Mouse (Mus musculus): ENCODE results near the gene Fam72a.

Fam72a gene

DNA sequence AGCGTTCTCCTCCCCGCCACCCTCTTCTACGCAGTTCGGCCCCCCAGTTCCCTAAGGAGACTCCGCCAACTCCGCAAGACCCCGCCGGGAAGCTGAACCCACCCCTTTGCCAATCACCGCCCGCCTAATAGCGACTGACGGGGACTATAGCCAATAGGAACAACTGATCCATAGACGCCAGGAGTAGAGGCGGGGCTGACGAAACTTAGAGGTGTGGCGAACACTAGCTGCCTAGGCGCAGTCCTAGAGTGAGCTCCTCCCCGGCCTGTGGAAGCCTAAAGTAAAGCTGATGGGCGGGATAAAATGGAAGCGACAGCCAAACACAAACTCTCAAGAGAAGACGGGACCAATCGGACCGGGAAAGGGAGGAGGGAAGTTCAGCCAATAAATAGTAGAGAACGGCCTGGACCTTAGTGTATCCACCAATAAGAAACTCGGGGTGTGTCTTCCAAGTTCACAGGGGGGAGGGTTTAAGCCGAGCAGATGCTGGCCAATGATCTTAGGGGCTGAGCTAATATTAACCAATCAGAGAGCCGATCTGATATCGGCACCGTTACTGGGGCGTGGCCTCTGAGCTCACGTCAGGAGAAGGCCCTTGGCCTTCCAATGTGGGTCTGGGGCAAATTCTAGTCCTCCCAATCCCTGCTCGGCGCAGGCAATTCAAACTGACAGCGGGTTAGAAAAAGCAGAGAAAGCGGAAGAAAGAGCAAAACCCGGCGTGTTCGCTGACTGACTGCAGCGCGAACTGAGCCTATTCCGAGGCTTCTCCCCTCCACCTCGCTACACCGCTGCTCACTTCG is at the start of gene Fam72a, which contains the start of gene Srgap2:
Gene Fam72a (plus strand): TSS at position 623 of the 800 bp plus-strand sequence.
Gene Srgap2 (minus strand): TSS at position 72 of the 800 bp plus-strand sequence.
- in situ Hi-C loops (cut with MboI): no loop called here

DNA sequence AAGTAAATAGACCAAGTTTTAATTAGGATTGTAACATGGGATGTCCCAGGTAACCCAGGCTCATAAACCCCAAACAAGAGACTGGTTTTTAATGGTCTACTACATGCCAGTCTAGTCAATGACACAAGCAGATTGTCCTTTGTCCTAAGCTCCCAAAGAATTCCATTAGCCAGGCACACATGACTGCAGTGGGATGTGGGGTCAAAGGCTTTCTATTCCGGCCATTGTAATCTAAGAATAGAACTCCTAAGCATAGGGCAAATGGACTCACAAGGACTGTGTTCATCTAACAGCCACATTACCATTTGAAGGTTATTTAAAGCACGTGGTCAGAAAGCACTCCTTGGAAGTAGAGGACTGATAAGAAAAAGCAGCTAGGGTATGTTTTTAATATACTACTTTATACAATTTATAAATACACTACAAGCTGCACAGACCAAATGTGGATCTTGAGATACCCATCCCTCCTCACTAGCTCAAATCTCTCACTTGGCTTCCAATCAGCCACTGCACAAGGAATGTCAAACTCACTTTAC is 48.9 kb upstream of the Fam72a start:
- in situ Hi-C loops (cut with MboI): no loop called here

DNA sequence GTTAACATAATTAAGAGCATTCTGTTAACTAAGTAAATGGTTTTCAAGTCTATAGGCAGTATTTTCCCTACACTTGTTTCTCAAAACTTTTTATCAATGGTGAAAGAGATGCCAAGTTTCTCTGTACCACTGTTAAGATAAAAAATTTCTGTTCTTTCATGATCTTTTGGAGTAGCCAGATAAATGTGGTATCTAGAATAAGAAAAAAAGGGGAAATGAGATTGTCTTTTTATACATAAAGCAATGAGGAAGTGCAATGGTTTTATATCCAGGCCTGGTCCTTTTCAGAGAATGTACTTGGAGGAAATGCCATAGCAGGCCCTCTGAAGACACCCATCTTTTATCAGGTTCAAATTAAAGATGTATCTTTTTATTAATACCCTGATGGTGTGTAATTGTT is 46.3 kb upstream of the Fam72a start:
- in situ Hi-C loops (cut with MboI): no loop called here

DNA sequence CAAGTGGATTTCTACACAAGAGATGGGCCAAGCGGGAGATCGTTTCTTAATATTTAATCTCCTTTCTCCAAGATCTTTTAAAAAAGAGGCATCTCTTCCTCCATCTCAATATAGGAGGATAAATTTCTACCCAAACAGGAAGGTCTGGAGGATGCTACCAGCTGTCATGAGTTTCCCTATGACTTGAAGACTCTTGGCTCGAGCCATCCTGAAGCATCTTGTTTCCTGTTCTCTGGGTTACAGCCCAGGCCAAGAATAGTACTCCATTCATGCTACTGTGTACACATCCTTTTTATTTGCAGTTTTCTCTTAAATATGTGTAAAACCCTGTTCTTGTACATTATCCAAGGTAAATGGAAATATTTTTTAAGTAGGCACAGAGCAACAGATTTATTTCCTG is 45.5 kb upstream of the Fam72a start:
- in situ Hi-C loops (cut with MboI): no loop called here

DNA sequence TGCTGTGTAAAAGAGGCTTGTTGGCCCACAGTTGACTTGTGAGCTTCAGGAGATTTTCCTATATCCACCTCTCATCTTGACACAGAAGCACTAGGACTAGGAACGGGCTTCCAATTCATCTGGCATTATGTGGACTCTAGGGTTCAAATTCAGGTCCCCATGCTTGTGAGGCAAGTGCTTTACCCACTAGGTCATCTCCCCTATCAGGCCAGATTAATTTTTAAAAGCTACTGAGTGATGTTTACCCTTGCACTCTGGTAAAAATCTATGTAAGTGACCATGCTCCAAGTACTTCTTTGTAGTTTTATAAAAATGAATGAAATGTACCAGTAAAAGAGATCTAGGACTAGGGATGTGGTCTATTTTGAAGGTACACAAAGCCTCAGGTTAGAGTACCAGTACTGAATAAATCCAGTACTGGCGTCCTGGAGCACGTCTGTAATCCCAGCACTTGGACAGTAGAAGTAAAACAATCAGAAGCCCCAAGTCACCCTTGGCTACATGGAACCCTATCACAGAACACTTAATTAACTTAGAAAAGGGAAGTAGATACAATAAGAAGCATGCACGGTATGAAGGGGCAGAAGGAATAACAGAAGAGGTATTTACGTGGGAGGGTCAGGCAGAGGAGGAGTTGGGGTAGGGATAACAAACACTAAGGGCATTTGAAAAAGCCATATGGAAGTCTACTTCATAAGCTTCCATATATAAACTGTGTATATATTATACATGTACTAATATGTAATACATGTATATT is 41.4 kb upstream of the Fam72a start:
- in situ Hi-C loops (cut with MboI): no loop called here

DNA sequence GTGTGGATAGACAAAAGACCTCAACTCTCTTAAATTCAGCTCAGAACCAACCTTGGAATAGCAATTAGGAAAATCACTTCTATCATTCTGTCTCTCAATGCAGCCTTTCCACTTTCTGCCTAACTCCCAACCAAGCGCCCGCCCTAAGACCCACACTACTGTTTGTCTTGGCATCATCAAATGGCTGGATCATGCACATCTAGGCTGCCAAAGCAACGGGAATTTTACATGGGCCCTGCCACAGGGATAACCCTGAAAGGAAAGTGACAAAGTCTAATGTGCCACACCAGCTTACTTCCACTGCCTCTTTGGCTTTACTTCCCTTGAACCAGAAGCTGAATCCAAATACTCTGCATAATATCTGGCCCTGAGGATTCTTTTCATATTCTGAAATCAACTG is 38.4 kb upstream of the Fam72a start:
- in situ Hi-C loops (cut with MboI): no loop called here

DNA sequence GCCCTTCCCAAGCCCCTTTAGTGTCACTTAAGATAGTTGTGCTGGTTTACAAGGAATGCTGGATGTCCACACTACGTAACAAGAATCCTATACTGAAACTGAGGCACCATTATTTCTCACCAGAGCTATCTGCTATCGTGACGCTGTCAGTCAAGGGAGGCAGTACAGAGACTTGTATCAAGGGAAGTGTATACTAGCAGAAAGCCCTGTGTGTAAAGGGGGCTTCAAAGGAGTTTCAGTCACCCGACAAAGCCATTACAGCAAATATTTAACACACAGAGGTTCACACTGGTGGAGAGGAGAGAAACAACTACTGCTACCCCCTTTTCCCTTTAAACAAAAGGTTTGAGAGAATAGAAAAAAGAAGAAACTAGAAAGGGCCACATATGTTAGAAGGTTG is 36.1 kb upstream of the Fam72a start:
- in situ Hi-C loops (cut with MboI): no loop called here

DNA sequence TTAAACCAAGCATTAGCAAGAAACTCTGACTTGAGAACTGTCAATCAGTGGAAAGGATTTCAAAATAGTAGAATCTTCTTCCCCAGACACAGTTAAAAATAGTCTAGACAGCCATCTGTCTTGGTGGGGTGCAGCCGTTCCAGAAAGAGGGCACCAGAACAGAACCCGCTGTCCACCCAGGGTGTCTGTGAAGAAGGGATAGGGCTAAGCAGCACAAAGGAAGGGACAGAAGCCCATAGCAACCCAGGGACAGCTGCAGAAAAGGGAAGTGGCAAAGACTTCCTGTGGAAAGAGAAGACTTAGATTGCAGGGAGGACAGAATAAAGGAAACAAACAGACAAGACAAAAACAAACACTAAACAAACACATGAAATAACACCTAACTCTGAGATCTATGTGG is 35.3 kb upstream of the Fam72a start:
- in situ Hi-C loops (cut with MboI): no loop called here

DNA sequence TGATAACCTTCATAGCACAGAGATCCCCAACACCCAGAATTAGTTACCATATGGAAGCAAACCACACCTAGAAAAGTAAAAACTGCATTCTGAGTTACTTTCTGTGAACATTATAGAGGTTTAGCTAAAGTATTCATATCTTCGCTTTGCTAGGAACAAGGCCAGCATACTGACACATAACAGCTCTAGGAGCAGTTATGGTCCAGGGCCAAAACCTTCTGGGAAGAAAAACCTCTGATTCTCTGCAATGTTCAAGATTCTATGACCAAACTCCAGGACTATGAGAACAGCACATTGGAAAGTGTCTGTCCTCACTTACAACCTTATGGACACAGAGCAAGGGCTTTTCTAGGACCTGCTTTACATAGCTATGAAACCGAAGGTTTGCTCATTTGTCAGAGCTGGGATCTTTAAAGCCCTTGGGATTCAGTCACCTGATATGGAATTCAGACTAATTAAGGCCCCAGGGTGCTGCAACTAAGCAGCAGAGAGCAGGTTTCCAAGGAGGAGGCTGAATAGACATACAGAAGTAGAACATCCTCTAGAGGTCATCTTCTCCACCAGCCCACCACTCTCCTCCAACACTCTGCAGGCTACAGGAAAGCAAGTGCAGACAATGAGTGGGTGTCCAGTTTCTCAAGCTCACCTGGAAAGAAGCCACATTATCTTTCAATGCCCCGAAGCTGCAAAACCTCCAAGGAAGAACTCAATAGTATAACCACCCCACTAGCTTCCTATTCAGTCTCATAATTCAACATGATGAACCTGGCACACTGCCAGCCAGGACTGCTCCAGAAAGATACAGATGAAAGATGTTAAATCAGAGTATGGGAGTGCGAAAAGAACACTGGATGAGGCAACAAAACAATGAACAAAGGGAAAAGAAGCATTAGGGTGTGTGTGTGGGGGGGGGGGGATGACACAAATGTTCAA is 33.5 kb upstream of the Fam72a start:
- in situ Hi-C loops (cut with MboI): no loop called here

DNA sequence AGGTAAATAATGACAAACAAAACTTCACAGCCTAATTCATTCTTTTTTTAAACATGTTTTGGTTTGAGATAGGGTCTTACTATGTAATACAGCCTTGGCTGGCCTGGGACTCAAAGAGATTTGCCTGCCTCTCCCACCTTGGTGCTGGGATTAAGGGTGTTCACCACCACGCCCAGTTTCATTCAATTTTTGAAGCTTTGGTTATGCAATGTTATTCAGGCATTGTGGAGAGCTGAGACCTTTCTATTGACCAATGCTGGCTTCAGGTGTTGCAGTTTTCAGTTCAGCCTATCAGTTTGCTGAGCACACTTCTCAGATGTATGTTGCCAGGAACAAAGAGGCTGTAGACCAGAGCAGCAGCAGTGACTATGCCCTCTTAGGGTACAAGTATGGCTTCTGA is 29.5 kb upstream of the Fam72a start:
- in situ Hi-C loops (cut with MboI): no loop called here

DNA sequence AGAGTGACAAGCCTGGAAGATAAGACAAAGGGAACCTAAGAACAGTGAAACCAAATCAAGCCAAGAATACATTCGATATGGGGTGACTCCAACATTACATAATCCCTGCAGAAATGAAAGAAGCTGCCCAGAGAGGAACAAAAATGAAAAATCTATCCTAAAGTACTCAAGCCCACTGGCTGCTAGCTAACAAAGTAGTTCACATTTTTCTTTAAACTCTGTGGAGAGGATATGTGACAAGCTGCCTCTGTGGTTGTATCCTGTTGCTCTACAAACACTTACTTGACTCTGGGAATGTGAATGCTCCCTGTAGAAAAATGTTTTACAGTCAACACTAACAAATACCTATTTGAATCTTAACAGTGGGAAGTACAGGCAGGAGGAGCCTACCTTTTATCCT is 26.0 kb upstream of the Fam72a start:
- in situ Hi-C loops (cut with MboI): no loop called here

DNA sequence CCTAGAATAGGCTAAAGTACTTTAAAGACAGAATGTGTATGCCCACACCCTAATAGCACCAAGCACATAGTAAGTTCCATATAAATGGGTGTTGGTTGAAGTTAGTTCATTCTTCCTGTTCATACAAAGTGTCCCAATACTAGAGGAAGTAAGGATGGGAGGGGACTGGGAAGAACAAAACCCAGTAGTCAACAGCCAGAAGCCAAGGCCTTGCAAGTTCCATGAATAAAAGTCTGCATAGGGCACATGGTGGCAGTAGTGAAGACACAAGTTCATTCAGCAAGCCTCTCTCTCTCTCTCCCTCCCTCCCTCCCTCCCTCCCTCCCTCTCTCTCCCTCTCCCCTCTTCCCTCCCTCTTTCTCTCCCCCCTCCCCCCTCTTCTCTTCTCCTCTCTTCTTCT is 16.6 kb upstream of the Fam72a start:
- in situ Hi-C loops (cut with MboI): no loop called here

DNA sequence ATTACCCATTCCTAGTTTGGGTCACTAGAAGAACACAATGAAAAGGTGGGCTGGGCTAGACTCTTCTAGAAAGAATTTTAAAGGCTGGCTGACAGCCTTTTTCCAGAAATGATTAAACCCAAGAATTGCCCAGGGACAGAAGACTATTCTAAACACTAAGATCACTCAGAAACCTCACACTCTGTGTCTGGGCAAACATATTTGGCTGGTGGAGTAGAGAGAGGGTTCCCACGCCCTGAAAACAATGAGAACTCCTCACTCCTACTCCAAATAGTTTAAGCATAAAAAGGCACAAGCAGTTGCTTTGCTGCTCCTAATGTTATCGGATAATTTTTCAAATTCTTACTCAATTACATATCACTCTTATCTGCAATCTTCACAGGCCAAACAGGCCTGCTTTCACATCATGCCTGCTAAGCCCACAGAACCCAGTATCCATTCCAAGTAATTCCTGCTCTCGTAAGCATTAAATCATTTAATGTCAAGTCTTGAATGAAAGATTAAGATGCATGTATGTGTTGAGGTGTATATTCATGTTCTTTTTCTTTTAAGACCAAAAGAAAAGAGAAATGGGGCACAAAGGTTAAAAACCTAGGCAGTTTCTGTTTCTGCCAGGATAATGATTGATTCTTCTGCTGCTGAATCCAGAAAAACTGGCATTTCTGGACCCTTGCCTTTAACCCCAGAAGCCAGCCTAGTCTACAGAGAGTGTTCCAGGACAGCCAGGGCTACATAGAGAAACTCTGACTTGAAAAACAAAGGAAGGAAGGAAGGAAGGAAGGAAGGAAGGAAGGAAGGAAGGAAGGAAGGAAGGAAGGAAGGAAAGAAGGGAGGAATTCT is 15.8 kb upstream of the Fam72a start:
- in situ Hi-C loops (cut with MboI): no loop called here

DNA sequence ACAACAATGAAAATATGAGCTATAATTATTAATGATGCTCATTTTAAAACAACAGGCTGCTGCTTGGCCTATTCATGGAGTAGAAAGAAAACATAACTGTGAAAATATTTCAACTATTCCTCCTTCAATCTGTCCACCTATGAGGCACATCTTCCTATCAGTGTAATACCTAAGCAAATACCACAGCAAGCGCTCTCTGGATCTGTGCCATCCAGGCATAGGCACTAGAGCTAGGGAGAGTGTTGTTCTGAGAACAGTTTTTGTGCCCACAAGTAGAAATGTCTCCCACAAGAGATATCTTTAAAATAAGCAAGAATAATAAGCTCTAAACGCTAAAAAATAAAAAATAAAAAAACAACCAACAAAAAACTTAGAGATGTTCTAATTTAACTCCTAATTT is 14.6 kb upstream of the Fam72a start:
- in situ Hi-C loops (cut with MboI): no loop called here

DNA sequence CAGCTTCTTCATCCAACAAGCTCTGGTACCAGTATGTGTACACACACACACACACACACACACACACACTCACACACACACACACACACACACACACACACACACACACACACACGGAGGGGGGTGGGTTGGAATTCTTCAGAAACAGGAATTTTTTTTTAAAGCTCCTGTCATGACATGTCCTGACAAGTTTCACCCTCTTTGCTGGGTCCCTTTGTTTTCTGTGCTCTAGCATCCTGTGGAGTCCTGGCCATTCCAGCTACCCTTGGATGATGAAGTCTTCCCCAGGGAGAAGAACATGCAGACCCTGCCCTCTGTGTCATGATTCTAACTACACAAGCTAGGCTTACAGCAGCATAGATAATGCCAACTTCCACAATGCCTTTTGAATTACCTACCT is 13.5 kb upstream of the Fam72a start:
- in situ Hi-C loops (cut with MboI): no loop called here

DNA sequence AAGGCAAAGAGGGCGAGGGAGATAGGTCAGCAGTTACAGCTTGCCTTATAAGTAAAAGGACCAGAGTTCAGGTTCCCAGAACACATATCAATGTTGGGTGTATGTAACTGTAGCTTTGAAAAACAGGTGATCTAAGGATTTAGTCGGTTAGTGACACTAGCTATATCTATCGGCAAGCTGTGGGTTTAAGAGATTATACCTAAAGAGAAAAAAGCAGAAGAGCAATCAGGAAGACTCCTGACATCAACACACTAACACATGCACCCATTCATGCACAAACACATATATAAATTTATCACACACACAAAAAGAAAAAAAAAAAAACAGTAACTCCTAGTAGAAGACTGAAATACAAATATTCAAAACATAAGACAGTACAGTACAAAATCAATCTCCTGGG is 11.1 kb upstream of the Fam72a start:
- in situ Hi-C loops (cut with MboI): no loop called here

DNA sequence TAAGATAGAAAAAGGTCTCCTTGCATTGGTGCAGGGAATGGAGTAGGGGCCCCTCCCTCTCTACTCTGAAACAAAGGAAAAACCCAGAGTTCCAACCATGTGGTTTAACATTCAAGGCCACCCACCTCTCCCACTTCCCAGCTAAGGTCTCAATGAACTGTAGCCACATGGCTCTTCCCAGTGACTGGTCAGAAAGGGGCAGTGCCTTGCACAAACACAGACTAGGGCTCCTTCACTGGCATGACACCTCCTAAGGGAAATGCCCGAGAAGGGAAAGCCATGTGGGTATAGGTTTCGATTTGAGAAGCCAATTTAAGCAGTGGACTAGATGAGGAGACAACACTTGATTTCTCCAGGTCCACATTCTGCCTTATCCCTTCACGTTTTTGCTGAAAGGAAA is 3.9 kb upstream of the Fam72a start:
- in situ Hi-C loops (cut with MboI): no loop called here

DNA sequence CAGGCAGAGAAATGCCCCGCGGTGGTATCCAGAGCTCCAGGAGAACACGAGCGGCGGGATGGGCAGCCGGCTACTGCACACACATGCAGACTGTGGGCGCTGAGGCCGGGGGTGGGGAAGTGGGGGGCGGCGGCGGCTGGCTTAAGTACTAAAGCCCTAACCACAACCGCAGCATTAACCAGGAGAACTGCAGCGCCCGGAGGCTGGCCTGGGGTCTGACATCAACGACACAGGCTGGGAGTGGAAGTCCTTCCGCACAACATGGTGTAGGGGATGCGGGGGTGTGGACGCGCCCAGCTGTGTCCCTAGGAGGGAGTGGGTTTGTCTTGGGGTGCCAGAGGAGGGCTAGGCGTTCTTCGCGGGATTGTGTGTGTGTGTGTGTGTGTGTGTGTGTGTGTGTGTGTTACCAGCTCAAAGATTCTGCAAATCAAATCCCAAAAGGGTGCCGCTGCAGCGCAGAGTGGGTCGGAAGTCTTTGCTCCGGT is 2.6 kb upstream of the Fam72a start:
- in situ Hi-C loops (cut with MboI): no loop called here

DNA sequence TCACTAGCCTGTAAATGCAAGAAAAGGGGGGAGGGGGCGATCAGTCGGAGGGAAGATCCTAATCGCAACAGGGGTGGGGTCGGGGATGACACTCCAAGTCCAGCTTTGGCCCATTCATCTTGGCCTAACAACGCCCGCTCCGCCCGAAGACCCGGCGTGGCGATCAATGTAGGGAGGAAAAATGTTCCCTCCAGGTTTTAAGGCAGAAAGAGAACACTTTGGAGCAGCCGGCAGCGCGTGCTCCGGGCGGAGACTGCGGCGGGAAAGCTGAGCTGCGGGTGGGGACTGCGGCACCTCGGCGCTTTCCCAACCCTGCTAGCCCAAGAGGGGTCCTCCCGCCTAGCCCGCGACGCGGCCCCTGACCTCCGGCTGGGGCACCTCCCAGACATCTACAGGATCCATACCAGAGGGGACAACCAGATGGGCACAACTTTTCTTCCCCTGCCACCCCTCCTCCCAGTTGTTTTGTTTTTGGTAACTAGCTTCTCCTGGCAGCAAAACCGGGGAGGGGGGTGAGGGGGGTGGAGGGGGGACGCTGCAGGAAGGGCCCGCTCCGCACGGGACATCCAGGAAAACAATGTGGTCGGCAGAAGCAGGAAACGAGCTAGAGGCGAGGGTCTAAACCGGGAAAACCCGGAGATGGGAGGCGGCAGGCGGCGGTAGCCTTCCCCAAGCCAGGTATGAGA is 2.0 kb upstream of the Fam72a start:
- in situ Hi-C loops (cut with MboI): no loop called here

Measured in mature B cell (primary cell).